Mouse (Mus musculus): ENCODE measurements around the gene Tbxas1.

The Tbxas1 gene

GRCm38 (mm10) chr6:39054878-39055508 is 179.8 kb downstream of the Tbxas1 start:
- no peak for DNase-seq

DNA sequence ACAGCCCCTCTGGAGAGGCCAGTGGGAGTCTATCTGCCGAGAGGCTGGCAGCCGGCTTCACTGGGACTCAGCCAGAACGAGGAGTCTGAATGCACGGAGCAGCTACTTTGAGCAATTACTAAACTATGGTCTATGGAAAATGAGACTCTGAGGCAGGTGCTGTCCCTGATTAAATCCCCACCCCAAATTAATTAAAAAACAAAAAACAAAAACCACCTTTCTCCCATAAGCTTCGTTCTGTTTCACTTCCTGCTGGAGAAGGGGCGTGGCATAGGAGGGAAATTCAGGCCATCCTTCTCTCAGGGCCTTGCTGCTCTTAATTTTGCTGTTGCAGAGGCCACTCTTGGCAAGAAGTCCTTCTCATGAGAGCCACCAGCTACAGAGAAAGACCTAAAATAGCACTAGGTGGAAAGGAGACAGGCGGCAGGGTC is 180.6 kb downstream of the Tbxas1 start:
- no peak for DNase-seq

GRCm38 (mm10) chr6:39057161-39057560 is 182.0 kb downstream of the Tbxas1 start:
- DNase-seq: no peak

- no peak for DNase-seq
Observed at GRCm38 (mm10) chr6:39058389-39058788, 183.2 kb downstream of the Tbxas1 start.

GRCm38 (mm10) chr6:39058936-39059335 is 183.7 kb downstream of the Tbxas1 start:
- peak; percentile 53 for DNase-seq

DNA sequence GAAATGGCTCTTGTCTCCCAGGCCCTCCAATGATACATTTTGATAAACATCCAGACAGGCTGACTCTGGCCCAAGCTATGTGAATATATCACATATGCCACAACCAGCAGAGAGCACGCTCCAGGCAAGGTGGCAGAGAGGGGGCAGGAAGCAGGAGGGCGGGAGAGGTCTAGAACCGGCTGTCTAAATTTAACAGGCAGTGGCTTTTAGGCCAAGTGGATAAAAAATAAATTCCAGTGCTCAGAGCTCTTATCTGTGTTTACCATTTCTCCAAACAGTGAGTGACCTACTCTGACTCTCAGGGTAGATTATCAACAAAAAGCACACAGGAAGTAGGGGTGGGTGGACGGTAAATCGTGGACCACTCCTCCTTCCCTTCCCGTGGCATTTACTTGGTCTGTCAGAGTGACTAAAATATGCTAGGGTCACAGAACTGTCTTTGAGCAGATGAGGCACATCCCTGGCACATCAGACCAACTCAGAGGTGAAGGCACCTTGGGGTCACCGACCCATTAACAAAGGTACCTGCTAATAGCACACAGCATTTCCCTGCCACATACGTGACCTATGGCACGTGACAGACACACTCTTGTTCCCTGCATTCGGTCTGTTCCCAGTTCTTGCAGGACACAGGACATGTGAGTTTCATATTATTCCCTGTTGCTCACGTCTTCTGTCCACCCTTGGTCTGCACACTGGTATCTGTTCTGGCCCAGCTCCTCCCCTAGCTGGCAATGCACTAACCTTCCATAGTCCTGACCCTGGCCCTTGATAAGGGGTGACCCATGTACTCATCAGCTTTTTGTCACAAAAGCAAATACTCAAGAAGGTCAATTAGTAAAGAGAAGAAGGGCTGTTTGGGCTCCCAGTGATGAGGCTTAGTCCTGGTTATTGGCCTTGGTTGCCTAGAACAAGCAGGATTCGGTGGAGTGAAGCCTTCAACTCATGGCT is 184.6 kb downstream of the Tbxas1 start:
- peak; percentile 81 for DNase-seq

- DNase-seq: no peak
Observed at GRCm38 (mm10) chr6:39061180-39061579, 186.0 kb downstream of the Tbxas1 start.

- no peak for DNase-seq
Observed at GRCm38 (mm10) chr6:39063541-39063940, 188.3 kb downstream of the Tbxas1 start.

- DNase-seq: peak; percentile 91
Observed at GRCm38 (mm10) chr6:39066935-39067578, 191.9 kb downstream of the Tbxas1 start.

DNA sequence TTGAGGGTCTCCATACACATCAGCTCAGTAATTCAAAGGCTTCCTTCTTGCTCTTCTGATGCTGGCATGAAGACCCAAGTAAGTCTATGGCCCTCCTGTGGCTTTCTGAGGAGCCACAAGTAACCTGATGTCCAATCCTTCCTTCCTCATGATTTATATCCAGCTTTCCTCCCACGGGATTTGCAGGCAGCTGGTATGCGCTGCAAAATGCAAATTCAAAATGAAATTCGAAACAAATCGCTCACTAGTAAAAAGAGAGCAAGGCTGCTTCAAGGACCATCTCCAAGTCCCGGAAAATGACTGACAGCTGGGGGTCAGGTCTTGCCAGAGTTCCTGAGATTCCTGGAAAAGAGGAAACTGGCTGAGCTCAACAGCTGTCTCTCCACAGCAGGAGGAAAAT is 197.5 kb downstream of the Tbxas1 start:
- DNase-seq: no peak

DNA sequence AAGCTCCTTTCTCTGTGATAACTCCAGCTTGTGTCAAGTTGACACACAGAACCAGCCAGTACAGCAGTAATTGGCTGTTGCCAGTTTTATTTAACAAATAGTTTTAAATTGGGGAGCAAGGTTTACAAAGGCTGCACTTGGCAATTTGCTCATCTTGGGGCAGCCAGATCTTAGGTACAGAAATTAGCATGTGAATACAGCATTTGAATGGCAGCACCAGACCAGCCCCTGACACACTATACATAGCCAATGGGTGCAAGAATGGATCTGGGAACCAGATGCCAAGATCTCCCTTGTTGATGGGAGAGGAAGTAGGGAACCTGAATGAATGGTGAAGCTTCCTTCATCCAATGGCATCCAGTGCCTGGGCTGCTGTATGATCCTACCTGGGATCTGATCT is 199.0 kb downstream of the Tbxas1 start:
- DNase-seq: no peak

GRCm38 (mm10) chr6:39076498-39076897 is 201.3 kb downstream of the Tbxas1 start:
- no peak for DNase-seq

DNA sequence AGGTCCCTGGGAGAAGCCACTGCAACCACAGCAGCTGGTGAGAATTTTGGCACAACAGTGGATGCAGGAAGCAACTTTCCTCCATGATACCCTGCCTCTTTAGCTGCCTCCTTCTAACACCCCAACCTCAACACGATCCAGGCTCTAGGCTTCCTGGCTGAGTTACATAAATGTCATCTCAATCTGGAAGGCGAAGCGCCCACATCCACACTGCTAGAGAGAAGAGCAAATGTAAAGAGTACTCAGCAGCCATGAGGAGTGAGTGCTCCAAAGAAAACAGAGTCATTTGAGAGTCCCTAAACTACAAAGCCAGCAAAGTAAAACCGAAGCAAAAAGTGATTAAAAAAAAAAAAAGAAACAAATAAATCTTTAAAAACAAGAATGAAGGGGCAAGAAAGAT is 229.4 kb downstream of the Tbxas1 start:
- no peak for DNase-seq

DNA sequence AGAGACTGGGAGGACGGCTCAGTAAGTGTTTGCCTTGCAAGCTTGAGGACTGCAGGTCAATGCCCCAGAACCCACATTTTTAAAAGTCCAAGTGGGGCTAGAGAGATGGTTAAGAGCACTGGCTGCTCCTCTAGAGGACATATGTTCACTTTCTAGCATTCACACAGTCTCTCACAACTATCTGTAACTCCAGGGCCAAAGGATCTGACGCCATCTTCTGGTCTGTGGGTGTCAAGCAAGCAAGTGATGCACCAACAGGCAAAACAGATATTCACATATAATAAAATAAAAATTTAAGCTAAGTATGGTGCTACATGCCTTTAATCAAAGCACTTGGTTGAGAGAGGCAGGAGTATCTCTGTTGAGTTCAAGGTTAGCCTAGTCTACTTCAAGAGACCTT is 231.6 kb downstream of the Tbxas1 start:
- peak; percentile 18 for DNase-seq

- DNase-seq: no peak
Observed at GRCm38 (mm10) chr6:39112701-39113100, 237.5 kb downstream of the Tbxas1 start.

GRCm38 (mm10) chr6:39113141-39113540 is 237.9 kb downstream of the Tbxas1 start:
- no peak for DNase-seq

- DNase-seq: no peak
Observed at GRCm38 (mm10) chr6:39115438-39115837, 240.2 kb downstream of the Tbxas1 start.

DNA sequence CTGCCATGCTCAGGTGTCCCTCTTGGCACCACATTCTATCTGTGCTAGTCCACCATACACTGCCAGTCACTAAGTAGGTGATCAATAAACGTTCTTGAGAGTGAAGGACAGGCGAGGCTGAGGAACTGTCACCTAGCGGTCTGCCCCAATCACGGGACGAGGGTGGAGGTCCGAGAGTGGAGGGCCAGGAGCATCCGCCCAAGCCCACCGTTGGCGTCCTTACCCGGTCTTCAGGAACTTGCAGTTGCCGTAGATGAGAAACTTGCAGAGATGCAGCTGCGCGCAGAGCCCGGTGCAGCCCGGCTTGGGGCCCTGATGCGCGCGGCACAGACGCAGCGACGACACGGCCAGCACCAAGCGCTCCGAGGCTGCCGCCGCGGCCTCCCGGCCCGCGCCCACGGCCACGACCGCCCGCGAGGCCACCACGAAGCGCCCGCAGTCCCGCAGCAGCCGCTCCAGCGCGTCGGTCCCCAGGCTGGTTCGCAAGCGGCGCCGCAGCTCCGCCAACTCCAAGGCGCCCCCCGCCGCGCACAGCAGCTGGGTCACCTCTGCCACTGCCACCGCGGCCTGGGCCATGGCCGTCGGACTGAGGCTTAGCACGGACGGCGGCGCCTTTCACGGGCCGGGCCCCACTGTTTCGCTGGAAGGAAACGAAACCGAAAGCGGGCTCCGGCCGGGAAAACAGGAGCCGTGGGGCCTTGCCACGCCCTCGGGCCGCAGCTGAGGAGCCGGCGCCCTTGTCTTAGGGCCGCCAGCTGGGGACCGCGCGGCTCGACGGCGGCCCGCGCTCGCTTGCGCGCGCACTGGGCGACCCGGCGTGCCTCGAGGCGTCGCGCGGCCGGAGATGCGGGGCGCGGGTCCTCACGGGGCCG is 242.6 kb downstream of the Tbxas1 start, which contains the start of gene Parp12:
Gene Parp12 (minus strand): TSS at position 766 of the 872 bp plus-strand sequence.
- DNase-seq: peak; percentile 93

GRCm38 (mm10) chr6:39118456-39118881 is 243.3 kb downstream of the Tbxas1 start:
- DNase-seq: no peak

GRCm38 (mm10) chr6:39120685-39121084 is 245.5 kb downstream of the Tbxas1 start:
- DNase-seq: peak; percentile 7

GRCm38 (mm10) chr6:39124719-39125118 is 249.5 kb downstream of the Tbxas1 start:
- DNase-seq: no peak

DNA sequence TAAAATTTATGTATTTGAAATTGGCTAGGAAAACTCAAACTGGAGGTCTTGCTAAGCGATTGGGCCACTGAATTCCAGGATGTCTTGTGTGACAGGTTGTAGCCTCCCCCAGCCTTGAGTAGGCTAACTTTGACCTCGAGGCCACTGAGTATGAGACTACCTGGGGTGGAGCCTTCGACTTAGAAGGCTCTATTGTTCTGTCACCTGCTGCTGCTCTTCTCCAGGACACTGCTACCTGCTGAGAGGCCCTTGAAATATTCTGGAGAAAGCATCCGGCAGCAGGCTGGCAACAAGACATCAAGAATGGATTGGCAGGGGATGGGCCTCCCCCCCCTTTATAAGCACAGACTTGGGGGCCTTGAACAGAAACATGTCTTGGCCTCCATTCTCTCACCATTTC is 256.3 kb downstream of the Tbxas1 start:
- no peak for DNase-seq
